Mouse (Mus musculus): ENCODE measurements around the gene Siah1b.

Siah1b gene

DNA sequence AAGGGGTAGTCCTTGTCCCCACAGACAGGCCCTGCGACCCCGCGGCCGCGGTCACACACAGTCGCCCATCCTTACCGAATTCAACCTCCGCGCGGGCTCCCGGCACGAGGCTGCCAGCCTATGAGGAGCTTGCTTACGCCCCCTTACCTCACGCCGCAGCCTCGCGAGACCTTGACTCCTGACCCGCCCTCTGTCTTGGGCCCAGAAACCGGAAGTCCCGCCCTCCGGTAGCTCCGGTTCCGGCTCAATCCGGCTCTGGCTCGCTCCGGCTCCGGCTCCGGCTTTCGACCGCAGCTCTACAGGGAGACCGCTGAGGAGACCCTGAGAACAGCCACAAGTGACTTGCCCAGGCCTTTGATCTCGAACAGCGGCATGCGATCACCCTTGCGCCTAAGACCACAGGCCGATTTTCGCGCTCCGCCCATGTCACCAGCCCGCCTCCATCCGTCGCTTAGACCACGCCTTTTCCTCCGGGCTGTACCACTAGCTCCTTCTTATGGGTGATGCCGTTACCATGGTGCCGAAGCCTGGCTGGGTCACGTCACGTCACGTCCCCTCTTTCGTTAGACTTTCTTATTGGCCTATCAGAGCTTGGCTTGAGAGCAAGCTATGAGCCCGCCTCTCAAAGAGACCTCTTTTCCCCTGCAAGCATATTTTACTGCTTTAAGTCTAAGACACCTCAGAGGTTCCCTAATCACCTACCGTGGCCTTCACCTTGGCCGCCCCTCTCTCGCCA is at the start of gene Siah1b:
Gene Siah1b (minus strand): TSS at position 454 of the 736 bp plus-strand sequence.
- DNase-seq (ENCODE audit: low read depth, low spot score) = peak; percentile 84

DNA sequence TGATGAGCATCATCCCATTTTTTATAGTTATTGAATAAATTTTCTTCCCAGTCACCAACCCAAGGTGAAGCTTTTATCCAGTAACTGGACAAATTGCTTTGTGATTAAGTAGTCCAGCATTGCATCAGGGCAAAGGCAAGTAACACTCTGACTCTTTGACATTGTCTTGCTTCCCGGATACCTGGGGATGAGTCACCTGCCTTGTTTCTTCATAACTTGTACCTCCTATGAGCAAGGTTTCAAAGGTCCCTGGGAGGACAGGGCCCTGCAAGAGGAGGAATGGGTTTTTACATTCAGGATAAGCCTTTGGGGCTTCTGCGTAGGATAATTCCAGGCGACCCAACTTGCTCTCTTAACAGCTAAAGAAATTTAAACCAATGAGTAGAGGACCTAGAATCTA is 47.6 kb upstream of the Siah1b start:
- no peak for DNase-seq (ENCODE audit: low read depth, low spot score)

DNA sequence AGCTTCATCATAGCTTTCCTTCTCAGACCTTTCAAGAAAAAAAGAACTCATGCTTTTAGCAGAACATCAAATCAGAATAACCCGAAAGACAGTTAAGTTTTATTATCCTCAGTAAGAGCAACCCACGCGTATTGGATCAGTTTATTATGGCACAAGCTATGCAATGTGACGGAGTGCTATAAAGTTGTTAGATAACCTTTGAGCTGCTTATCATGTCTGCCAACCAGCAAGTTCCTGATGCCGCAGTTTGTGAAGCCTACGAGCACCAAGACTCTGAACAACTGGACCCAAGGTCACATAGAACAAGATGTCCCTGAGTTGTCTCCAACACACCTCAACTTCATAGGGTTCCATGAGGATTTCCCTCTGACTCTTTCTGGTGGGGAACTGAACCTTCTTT is 37.5 kb upstream of the Siah1b start:
- DNase-seq (ENCODE audit: low read depth, low spot score) = no peak

DNA sequence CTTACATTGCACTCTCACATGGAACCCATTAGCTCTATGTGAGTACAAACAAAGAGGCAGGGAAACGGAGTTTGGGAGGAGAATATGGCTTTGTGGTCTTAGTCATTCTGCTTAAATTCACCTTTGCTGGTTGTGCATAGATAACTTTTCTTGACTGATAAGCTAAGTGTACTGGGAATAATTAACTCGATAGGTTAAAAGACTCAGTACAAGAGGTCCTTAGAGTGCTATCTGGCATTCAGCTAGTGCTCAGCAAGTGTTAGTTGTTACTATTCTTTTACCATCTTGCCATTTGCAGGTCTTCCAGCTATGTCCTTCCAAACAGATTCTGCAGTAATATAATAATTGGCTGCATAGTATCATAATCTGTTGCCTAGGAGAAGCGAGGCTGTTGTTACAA is 34.9 kb upstream of the Siah1b start:
- no peak for DNase-seq (ENCODE audit: low read depth, low spot score)

DNA sequence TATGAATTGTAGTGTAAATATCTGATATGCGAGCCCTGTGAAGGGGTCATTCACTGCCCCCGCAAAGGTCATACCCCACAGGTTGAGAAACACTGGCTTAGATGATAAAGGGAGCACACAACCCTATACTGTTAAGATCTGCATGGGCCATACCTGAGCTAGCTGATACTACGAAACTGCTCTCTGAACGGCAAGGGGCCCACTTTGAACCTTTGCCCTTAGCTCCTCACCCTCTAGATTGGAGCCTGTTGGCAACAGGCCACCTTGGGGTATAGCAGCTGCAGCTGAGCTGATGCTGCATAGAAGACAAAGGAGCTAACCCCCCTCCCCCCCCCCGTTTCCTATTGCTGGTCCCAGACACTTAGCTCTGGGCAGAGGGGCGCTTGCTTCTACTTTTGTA is 26.4 kb upstream of the Siah1b start:
- DNase-seq (ENCODE audit: low read depth, low spot score) = no peak

DNA sequence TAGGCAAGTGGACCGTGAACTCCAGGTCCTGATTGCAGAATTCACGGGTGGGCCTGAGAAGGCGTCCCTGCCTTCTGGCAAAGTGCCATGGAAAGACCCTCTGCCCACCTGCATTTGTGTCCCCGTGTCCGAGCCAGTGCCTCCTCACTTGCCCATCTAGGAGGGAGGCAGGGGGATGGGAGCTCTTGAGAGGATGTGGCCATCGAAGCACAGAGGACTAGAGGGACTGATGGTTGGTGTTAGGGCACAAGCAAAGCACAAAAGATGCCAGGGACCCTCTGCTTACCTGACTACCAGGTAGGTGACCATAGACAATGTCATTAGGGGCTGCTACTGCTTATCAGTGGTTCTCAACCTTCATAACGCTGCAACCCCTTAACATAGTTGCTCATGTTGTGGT is 25.9 kb upstream of the Siah1b start:
- DNase-seq (ENCODE audit: low read depth, low spot score) = no peak

DNA sequence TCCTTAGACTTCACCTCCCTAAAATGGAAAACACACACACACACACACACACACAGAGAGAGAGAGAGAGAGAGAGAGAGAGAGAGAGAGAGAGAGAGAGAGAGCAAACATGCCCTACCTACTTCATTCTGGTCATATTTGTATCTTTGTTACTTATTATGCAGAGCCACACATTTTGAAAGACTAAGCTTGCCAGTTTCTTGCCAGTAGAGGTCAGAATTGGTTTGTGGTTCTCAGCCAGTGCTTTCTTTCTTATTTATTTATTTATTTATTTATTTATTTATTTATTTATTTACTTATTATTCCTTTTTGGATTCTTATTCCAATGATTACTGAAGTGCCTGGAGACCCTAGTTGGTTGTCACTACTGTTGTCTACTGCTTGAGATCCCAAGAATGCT is 25.2 kb upstream of the Siah1b start:
- DNase-seq (ENCODE audit: low read depth, low spot score) = no peak

DNA sequence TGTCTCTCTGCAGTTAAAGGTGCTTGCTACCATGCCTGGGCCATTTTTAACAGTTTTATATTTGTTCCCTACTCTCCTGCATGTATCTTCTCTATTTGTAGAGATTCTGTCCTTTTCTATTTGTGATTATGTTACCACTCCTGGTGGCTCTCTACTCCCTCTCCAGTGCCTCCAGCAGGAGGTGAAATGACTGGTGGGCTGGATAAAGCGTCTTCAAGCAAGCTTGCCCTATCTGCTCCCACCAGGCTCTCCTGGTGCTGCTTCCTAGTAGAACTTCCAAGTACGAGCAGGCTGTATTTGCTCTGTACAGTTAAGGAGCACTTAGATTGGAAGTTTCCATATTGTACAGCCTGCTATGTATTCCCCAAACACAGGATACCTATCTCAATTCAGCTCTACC is 19.5 kb upstream of the Siah1b start:
- no peak for DNase-seq (ENCODE audit: low read depth, low spot score)

DNA sequence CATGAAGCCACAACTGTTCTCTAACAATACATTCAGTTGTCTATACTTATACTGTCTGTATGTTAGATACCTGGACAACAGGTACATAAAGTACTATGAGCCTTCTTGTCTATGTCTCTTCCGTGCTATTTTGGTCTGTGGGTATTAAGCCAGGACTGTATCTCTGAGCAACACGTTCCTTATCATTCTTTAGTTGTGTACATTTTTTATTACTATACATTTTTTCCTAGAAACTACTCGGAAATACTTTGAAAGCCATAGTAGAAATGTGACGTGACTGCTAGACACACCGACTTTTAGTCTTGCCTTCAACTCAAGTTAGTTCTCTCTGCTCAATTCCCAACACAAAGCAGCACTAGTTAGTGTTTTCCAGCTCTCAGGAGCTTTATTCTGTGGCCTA is 17.1 kb upstream of the Siah1b start:
- no peak for DNase-seq (ENCODE audit: low read depth, low spot score)

DNA sequence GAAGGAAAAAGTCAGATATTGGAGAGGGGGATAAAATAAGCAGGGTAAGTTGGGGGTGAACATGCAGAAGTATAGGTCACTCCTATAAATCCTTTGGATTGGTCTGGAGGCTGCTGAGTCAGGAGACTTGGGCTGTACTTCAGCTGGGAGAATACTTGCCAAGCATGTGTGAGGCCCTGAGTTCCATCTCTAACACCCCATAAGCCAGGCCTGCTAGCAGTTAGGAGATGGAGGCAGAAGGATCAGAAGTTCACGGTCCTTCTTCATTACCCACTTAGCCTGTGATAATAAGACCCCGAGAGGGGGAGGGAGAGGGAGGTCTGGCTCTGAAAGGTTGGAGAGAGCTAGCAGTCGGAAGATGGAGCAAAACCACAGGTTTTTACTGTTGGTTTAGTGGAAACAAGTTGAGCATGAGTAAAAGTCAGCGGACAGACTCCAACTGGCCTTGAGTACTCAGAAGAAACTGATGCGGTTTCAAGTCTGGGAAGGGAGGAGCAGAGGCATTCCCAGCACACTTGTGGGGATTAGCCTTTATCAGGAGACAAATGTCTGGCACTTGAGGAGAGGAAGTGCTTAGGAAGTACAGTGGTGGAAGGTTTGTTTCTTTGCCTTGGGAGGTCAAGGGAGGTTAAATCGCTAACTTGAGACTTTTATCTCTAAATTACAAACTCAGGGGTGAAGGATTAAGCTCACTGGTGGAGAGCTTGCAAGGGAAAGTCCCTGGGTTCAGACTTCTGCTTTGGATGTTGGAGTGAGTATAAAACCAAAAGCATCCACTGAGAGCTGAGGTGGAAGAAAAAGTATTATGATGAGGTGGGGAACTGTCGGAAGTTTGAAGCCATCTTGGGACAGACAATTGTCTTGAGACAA is 16.2 kb upstream of the Siah1b start:
- no peak for DNase-seq (ENCODE audit: low read depth, low spot score)

DNA sequence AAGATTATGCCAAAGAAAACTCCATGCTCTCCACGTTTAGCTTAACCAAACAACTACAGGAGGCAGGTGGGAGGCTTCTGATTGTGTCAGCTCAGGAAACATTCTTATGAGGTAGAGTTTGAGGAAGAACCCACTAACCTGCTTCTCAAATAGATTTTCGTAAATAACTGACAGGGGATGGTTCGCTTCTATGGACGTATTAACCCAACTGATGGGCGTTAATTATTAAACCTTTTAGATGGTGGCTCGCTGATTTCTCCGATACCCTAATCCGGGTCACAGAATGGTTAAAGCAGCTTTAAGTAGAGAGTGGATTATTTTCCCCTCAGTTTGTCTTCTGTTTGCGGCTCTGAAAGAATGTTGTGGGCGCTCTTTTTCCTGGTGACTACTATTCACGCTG is 13.6 kb upstream of the Siah1b start:
- DNase-seq (ENCODE audit: low read depth, low spot score) = no peak

DNA sequence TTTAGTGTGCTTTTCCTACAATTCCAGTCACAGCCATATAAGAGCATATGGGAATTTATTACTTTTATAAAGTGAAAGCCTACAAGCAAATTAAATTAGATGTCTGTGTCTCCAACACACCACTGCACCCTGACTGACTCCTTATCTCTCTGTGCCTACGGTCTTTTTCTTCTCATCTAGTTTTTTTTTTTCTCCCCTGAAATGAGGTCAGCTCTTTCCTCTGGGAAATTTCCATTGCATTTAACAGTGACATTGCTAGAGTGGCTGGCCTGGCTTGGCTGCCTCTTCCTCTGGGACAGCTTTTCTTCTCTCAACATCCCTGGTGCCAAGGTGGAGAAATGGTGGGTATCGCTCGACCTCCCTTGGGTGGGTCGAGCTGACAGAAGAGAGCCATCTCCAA is 12.3 kb upstream of the Siah1b start, which contains the start of gene Cltrn:
Gene Cltrn (plus strand): TSS at position 249 of the 400 bp plus-strand sequence.
- DNase-seq (ENCODE audit: low read depth, low spot score) = no peak

DNA sequence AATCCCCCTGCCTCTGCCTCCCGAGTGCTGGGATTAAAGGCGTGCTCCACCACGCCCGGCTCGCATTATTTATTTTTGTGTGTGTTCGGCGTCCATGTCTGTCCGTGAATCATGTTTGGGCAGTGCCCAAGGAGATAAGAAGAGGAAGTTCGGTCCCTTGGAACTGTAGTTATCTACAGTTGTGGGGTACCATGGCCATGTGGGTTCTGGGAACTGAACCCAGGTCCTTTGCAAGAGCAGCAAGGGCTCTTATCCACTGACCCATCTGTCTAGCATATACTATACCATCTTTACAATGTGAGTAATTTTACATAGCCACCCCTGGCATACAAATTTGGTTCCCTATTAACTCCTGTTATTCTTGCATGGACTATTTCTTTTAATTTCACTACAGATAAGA is 5.7 kb upstream of the Siah1b start:
- DNase-seq (ENCODE audit: low read depth, low spot score) = no peak

DNA sequence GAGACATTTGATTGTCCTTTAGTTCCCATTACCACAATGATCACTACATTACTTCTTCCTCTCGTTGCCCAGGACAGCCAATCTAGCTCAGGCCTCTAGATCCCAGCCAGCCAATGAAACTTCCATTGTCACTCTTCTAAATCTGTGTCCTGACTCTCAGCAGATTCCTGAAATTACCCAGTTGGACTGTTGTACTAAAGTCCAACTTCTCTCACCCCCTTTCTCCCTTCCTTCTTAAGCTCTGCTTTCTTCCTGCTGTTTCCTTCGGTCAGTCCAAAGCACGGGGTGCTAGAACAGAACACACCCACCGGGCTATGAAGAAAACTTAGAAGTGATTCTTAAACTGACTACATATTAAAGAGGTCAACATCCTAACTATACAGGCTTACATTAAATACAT is 7.3 kb downstream of the Siah1b start:
- no peak for DNase-seq (ENCODE audit: low read depth, low spot score)

DNA sequence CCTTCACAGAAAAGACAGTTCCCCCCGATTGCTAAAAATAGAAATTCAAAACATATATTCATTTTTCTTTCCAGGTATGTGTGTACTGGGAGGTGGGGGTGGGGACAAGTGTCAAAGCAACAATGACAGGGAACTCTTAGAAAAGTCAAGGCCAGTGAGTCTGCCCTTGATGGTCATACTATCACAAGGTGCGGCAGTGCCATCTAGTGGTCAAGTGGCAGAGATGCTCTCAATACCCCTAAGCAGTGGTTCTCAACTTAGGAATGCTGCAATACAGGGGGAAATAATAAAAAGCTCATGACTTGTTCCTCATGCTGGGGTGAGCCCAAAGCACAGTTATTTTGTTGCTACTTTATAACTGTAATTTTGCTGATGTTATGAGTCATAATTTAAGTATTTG is 10.1 kb downstream of the Siah1b start:
- peak; percentile 54 for DNase-seq (ENCODE audit: low read depth, low spot score)

DNA sequence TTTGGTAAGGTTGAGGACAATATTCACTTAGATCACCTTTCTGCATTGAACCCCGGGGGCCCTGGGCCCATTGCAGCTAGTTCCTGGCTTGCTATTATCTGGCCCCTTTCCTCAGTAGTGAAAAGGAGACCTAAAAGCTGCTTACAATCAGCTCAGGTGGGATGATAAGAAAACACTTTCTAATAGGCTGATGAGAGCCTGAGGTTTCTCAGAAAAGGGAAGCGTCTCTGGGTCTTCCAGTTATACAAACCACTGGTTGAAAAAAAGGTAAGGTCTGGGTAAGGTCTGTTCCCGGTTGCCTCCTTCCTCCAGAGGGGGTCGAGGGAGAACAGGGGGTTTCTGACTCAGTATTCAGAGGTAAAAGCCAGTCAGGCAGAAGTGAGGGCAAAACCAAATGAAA is 17.2 kb downstream of the Siah1b start:
- no peak for DNase-seq (ENCODE audit: low read depth, low spot score)

DNA sequence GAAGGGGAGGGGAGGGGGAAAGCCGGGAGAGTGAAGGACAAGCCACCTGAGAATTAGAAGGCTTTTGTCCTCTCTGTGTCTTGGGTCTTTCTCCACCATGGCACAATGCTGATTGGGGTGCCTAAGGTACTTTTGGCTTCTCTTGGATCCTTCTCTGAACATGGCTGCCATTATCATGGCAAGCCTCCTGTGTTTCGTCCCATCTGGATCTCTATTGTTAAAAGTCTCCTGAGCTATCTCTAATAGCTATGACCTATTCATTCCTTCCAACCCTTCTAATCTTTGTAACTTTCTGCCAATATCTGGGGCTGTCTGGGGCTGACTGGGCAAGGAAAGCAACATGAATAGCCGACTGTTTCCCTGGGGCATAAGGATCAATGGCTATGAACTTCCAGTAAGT is 17.8 kb downstream of the Siah1b start:
- no peak for DNase-seq (ENCODE audit: low read depth, low spot score)

DNA sequence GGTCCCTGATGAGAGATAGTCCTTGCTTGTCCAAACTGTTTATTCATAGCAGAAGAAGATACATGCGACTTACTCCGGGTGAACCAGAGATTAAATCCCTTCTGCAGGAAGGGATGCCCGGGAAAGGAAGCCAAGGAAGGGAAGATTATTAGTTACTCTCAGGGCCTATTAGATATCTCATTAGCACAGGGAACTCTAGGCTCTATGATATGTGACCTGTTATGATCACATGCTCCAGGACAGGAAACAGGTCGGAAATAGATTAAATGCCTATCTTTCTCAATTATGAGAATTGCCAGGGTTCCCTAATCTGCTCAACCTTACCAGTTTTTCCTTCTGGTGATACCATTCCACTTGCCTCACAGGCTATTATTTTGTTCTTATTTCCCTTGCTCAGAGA is 20.6 kb downstream of the Siah1b start:
- no peak for DNase-seq (ENCODE audit: low read depth, low spot score)

DNA sequence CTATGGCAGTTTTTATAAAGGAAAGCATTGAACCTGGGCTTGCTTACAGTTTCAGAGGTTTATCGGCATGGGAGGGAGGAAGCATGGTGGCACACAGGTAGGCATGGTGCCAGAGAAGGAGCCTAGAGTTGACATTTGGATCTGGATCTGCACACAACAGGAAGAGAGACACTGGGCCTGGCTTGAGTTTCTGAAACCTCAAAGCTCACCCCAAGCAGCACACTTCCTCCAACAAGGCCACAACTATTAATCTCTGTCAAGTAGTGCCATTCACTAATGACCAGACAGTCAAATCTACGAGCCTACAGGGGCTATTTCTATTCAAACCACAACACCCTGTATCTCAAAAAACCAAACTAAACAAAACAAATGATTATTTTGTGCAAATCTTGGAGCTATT is 29.6 kb downstream of the Siah1b start:
- no peak for DNase-seq (ENCODE audit: low read depth, low spot score)

DNA sequence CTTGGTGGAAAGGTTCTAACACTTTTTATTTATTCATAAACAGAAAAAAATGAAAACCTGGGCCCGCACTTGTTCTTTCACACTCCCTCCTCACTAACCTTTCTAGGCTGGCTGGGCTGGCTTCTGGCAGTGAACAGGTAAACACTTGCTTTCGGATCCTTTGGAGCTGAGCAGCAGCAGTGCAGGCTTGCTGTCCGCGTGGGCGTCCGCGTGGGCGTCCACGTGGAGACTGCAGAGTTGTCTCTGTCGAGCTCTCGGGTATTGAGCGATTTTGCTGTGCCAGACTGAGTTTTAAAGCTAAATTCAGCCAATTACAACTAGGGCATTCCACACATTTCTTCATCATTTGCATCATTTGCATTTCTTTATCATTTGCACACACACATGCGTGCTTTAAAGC is 34.2 kb downstream of the Siah1b start:
- no peak for DNase-seq (ENCODE audit: low read depth, low spot score)

DNA sequence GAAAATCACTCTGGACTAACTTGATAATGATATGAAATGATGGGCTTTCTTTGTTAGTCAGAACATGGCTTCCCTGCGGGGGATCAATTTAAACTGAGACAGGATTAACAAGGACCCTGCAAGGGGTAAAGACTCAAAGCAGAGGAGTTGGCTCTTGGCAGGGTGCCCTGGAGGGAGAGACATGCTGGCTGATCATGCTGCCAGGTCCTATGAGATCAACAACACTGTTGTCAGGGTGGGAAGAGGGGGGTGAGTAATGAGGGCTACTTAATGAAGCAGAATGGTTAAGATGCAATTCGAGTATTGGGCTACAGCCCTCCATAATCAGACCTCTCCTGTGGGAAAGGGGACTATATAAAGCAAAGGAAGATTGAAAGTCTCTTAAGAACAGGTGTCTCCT is 37.4 kb downstream of the Siah1b start:
- no peak for DNase-seq (ENCODE audit: low read depth, low spot score)

DNA sequence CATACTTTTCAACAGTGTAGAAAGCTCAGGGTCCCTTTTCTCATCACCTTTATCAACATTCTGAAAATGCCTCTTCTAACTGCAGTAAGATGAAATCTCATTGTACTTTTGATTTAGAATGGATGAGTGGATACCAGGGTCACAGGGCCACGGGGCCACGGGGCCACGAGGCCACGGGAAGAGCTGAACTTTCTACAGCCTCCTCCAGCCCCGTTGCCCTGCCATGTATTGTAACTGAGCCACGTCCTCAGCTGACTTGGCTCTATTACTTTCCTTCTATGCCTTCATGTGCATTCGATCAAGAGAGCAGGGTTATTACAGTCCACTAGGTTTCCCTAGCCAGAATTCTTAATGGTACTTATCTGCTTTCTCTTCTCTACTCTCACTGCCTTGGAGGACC is 40.4 kb downstream of the Siah1b start:
- no peak for DNase-seq (ENCODE audit: low read depth, low spot score)

DNA sequence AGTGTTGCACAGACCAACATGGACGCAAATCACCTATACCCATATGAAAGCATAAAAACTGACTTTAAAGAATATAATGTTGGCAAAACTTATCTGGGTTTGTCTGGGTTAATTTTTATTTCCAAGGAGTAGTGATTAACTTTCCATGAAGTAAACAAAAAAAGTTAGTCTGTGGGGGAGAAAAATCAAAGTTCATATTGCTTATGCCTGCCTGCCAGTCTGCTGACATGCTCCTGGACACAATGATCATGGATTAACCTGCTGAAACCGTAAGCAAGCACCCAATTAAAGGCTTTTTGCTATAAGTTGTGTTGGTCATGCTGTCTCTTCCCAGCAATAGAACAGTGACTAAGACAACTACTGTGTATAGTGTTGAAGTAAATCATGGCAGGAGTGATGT is 40.9 kb downstream of the Siah1b start:
- DNase-seq (ENCODE audit: low read depth, low spot score) = no peak
